8 mouse cellular contexts compared by ENCODE assay signal in genomic region chr17:24895571-24896240, GRCm38 (mm10). TPM values are rescaled to one million over a fixed set of nuclear protein-coding genes. Genes with fewer than 3 reads are reported as not detected.
DNase-seq lines count a peak whose midpoint lies in the region; ATAC-seq lines count a peak whose summit lies in the region.

No protein-coding gene starts in this region.

- no peaks in the 10 kb centered on the region for H3K27me3 ChIP-seq in forebrain, embryonic 11.5 days (ENCODE audit: control insufficient read depth, insufficient read depth, low read length)
- no peaks in the 10 kb centered on the region for H3K27me3 ChIP-seq in liver, embryonic 15.5 days

- H3K36me3 ChIP-seq in forebrain, embryonic 11.5 days (ENCODE audit: control insufficient read depth, insufficient read depth, low read length) = peaks cover 15% of the 10 kb centered on the region
- peaks cover 75% of the 10 kb centered on the region for H3K36me3 ChIP-seq in liver, embryonic 15.5 days (replicated peaks)

- 0 out of 2 replicates have a peak overlapping the region, but pooled peaks have one; percentile 72 for H3K27ac ChIP-seq in forebrain, embryonic 11.5 days (ENCODE audit: low read depth, low read length)
- H3K27ac ChIP-seq in liver, embryonic 15.5 days (replicated peaks) = peak overlapping the region; percentile 89

- ATAC-seq in forebrain, embryonic 11.5 days (replicated peaks; ENCODE audit: low FRiP score) = no peak
- no peak for ATAC-seq in liver, embryonic 15.5 days (ENCODE audit: insufficient read depth)

- peak; percentile 30 for DNase-seq in kidney, postnatal 10 days
- DNase-seq in kidney, adult 8-10 months = no peak
- DNase-seq in adipocyte (ENCODE audit: low spot score) = peak; percentile 63
- no peak for DNase-seq in forebrain, embryonic 11.5 days (ENCODE audit: low spot score)
- DNase-seq in frontal cortex, postnatal 14 days (ENCODE audit: low spot score in 2 of 2) = no peak
- DNase-seq in layer of hippocampus, postnatal 14 days (ENCODE audit: low spot score in 2 of 2) = no peak
- no peak for DNase-seq in thymus, postnatal 25 days

- H3K9me3 ChIP-seq in forebrain, embryonic 11.5 days (ENCODE audit: control insufficient read depth, low read length) = no peaks in the 10 kb centered on the region
- H3K9me3 ChIP-seq in liver, embryonic 15.5 days (replicated peaks) = no peaks in the 10 kb centered on the region

- H3K4me1 ChIP-seq in forebrain, embryonic 11.5 days (replicated peaks; ENCODE audit: control insufficient read depth, insufficient read depth, low read length) = peaks cover 20% of the 10 kb centered on the region
- peaks cover 63% of the 10 kb centered on the region for H3K4me1 ChIP-seq in liver, embryonic 15.5 days (replicated peaks)

- H3K4me3 ChIP-seq in forebrain, embryonic 11.5 days (ENCODE audit: low read depth, low read length) = peak overlapping the region; percentile 86
- H3K4me3 ChIP-seq in liver, embryonic 15.5 days (replicated peaks) = peak overlapping the region; percentile 95

- H3K9ac ChIP-seq in forebrain, embryonic 11.5 days (ENCODE audit: low read length) = peak overlapping the region; percentile 88
- H3K9ac ChIP-seq in liver, embryonic 15.5 days = peak overlapping the region; percentile 92

- peak overlapping the region; percentile 98 for H3K4me2 ChIP-seq in forebrain, embryonic 11.5 days (ENCODE audit: low read depth, low read length, severe bottlenecking)
- H3K4me2 ChIP-seq in liver, embryonic 15.5 days = peak overlapping the region; percentile 87

- WGBS in forebrain, embryonic 11.5 days = 14% methylated on average over 23 of the region's 23 CpGs
- 5% methylated on average over 23 of the region's 23 CpGs for WGBS in liver, embryonic 15.5 days (ENCODE audit: insufficient replicate concordance)

RNA-seq across cellular contexts. Expression of gene Nme3, which starts 0.6 kb away (rescaled TPM):
- 47.8 and 60.8 TPM in 2 replicates for polyA plus RNA-seq in forebrain, embryonic 11.5 days (2014; fragmentation: Nextera tagmentation; extraction: Ambion mirVana)
- polyA plus RNA-seq in liver, embryonic 15.5 days (2015; fragmentation: Nextera tagmentation; extraction: Ambion mirVana) = 53.4 and 60.1 TPM in 2 replicates
- total RNA-seq in layer of hippocampus, postnatal 14 days (2021) = 10 to 100 TPM; 48.6 to 53.8 TPM

RNA-seq across cellular contexts. Expression of gene Mrps34, which starts 0.8 kb away (rescaled TPM):
- 76.9 and 81.8 TPM in 2 replicates for polyA plus RNA-seq in forebrain, embryonic 11.5 days (2014; fragmentation: Nextera tagmentation; extraction: Ambion mirVana)
- 52.3 and 52.8 TPM in 2 replicates for polyA plus RNA-seq in liver, embryonic 15.5 days (2015; fragmentation: Nextera tagmentation; extraction: Ambion mirVana)
- total RNA-seq in layer of hippocampus, postnatal 14 days (2021) = 10 to 100 TPM; 73.0 to 76.3 TPM

RNA-seq across cellular contexts. Expression of gene Eme2, which starts 0.8 kb away (rescaled TPM):
- 29.1 and 31.2 TPM in 2 replicates for polyA plus RNA-seq in forebrain, embryonic 11.5 days (2014; fragmentation: Nextera tagmentation; extraction: Ambion mirVana)
- 11.5 and 13.0 TPM in 2 replicates for polyA plus RNA-seq in liver, embryonic 15.5 days (2015; fragmentation: Nextera tagmentation; extraction: Ambion mirVana)
- 10 to 100 TPM; 66.9 to 83.2 TPM for total RNA-seq in layer of hippocampus, postnatal 14 days (2021)

RNA-seq across cellular contexts. Expression of gene Spsb3, which starts 9.3 kb away (rescaled TPM):
- 44.7 and 47.3 TPM in 2 replicates for polyA plus RNA-seq in forebrain, embryonic 11.5 days (2014; fragmentation: Nextera tagmentation; extraction: Ambion mirVana)
- polyA plus RNA-seq in liver, embryonic 15.5 days (2015; fragmentation: Nextera tagmentation; extraction: Ambion mirVana) = 45.2 and 48.4 TPM in 2 replicates
- 10 to 100 TPM; 40.9 to 41.2 TPM for total RNA-seq in layer of hippocampus, postnatal 14 days (2021)

RNA-seq across cellular contexts. Expression of gene Nubp2, which starts 9.6 kb away (rescaled TPM):
- polyA plus RNA-seq in forebrain, embryonic 11.5 days (2014; fragmentation: Nextera tagmentation; extraction: Ambion mirVana) = 71.9 and 82.0 TPM in 2 replicates
- polyA plus RNA-seq in liver, embryonic 15.5 days (2015; fragmentation: Nextera tagmentation; extraction: Ambion mirVana) = 68.1 and 73.5 TPM in 2 replicates
- 10 to 100 TPM; 37.7 to 43.4 TPM for total RNA-seq in layer of hippocampus, postnatal 14 days (2021)

Comparison
In these comparisons a context has a peak if more than half of its experiments do, and no peak if none do; other contexts are left out.
1. DNase-seq: peak in kidney, postnatal 10 days (single experiment) and adipocyte (single experiment); none in kidney, adult 8-10 months (0 of 2), forebrain, embryonic 11.5 days (single experiment), frontal cortex, postnatal 14 days (0 of 2), layer of hippocampus, postnatal 14 days (0 of 2) and thymus, postnatal 25 days (single experiment).